Mouse (Mus musculus) hindbrain, embryonic 14.5 days (tissue): ENCODE results near the gene Ccdc9b. TPM values are rescaled to one million over a fixed set of nuclear protein-coding genes. Genes with fewer than 3 reads are reported as not detected.

ENCODE experiments used
- ATAC-seq: fragments of 200-750 bp; cut with Nextera tagmentation; 2 replicates; pipeline ENCODE4 v1.8.0; 2017; ENCODE audit warnings: moderate number of reproducible peaks, mild to moderate bottlenecking, moderate TSS enrichment, moderate library complexity; ENCODE audit not compliant: low FRiP score
- DNase-seq: peaks from one replicate; pipeline ENCODE4 v3.0.0-alpha.2; 2015; ENCODE audit warnings: low spot score
- H3K27ac ChIP-seq: fragments of 300-500 bp; sonication (generic); 2 replicates; pipeline ENCODE4 v1.5.1; 2014; ENCODE audit warnings: mild to moderate bottlenecking, moderate library complexity
- H3K27me3 ChIP-seq: fragments of 300-500 bp; sonication (generic); 2 replicates; pipeline ENCODE4 v1.6.1; 2014; ENCODE audit warnings: mild to moderate bottlenecking, low read length, mixed read lengths; ENCODE audit not compliant: control insufficient read depth, insufficient read depth
- H3K36me3 ChIP-seq: fragments of 300-500 bp; sonication (generic); replicated peaks from 2 replicates; pipeline ENCODE4 v1.6.1; 2014; ENCODE audit not compliant: control insufficient read depth, insufficient read depth
- H3K4me1 ChIP-seq: fragments of 300-500 bp; sonication (generic); replicated peaks from 2 replicates; pipeline ENCODE4 v1.6.1; 2014; ENCODE audit warnings: antibody characterized with exemption, low read length, mixed read lengths; ENCODE audit not compliant: control insufficient read depth, insufficient read depth
- H3K4me2 ChIP-seq: fragments of 300-500 bp; sonication (generic); replicated peaks from 2 replicates; pipeline ENCODE4 v1.6.1; 2014; ENCODE audit warnings: mild to moderate bottlenecking, moderate library complexity
- H3K4me3 ChIP-seq: fragments of 300-500 bp; sonication (generic); replicated peaks from 2 replicates; pipeline ENCODE4 v1.5.1; 2014; ENCODE audit warnings: mild to moderate bottlenecking, low read length
- H3K9ac ChIP-seq: fragments of 300-500 bp; sonication (generic); 2 replicates; pipeline ENCODE4 v1.6.1; 2014
- H3K9me3 ChIP-seq: fragments of 300-500 bp; sonication (generic); 2 replicates; pipeline ENCODE4 v1.6.1; 2016; ENCODE audit warnings: low read length; ENCODE audit not compliant: control insufficient read depth
- WGBS: fragments of 180-500 bp; shearing (Covaris S2); extraction: QIAGEN DNeasy Blood & Tissue Kit; methylation state at CpG from one replicate; pipeline ENCODE4 v1.1.7; 2014; 5-methylcytosine and 5-hydroxymethylcytosine counted together
- polyA plus RNA-seq: library from polyadenylated mRNA; unstranded; fragments of >200 nt; fragmentation: Nextera tagmentation; extraction: Ambion mirVana; gene quantifications from 2 replicates; pipeline ENCODE4 v1.2.1, GENCODE M21; 2014

Gene Ccdc9b
- polyA plus RNA-seq, 1 experiment from 2014 or later: 0.87 TPM

- Histone ChIP-seq H3K9ac (peak within 1 kb of the TSS; percentile 94), H3K4me2 (peak within 1 kb of the TSS; percentile 84), H3K27ac (peak within 1 kb of the TSS; percentile 75), H3K9me3 (no peaks in the 10 kb centered on the region), H3K4me1 (peaks cover 43% of the 10 kb centered on the region), H3K4me3 (peak within 1 kb of the TSS; percentile 89), H3K36me3 (no peaks in the 10 kb centered on the region), H3K27me3 (peaks cover 4% of the 10 kb centered on the region; the same call in 1 of the 2 replicates)
- ATAC-seq: peak; percentile 93
- peak; percentile 89 for DNase-seq
- WGBS: 1% methylated on average over 31 of the region's 57 CpGs
Measured at GRCm38 (mm10) chr2:118745232-118745884, 17.1 kb downstream of the Ccdc9b start, which contains the start of gene Inafm2. TSS of gene Inafm2 (plus strand) at chr2:118745758.

GRCm38 (mm10) chr2:118744621-118745020 is 17.8 kb downstream of the Ccdc9b start:
- H3K27me3 ChIP-seq: peaks cover 4% of the 10 kb centered on the region
- H3K9me3 ChIP-seq: no peaks in the 10 kb centered on the region
- peaks cover 36% of the 10 kb centered on the region for H3K4me1 ChIP-seq
- peak overlapping the region; percentile 89 for H3K4me3 ChIP-seq
- ATAC-seq: no peak
- 8% methylated on average over 7 of the region's 7 CpGs for WGBS
- no peak overlapping the region for H3K27ac ChIP-seq
- DNase-seq: no peak
- peak overlapping the region; percentile 84 for H3K4me2 ChIP-seq
- H3K36me3 ChIP-seq: no peaks in the 10 kb centered on the region
- H3K9ac ChIP-seq: no peak overlapping the region

GRCm38 (mm10) chr2:118743261-118743943 is 19.1 kb downstream of the Ccdc9b start:
- DNase-seq: peak; percentile 79
- H3K9me3 ChIP-seq: no peaks in the 10 kb centered on the region
- no peak overlapping the region for H3K27ac ChIP-seq
- no peak overlapping the region for H3K4me3 ChIP-seq
- H3K4me2 ChIP-seq: no peak overlapping the region; the same call in 1 of the 2 replicates
- WGBS: 22% methylated on average over 8 of the region's 8 CpGs
- H3K27me3 ChIP-seq: peaks cover 4% of the 10 kb centered on the region
- H3K9ac ChIP-seq: no peak overlapping the region
- ATAC-seq: no peak
- H3K36me3 ChIP-seq: no peaks in the 10 kb centered on the region
- peaks cover 24% of the 10 kb centered on the region for H3K4me1 ChIP-seq

GRCm38 (mm10) chr2:118741183-118741582 is 21.3 kb downstream of the Ccdc9b start:
- Histone ChIP-seq H3K9me3 (no peaks in the 10 kb centered on the region), H3K4me1 (peaks cover 9% of the 10 kb centered on the region; the same call in 1 of the 2 replicates), H3K36me3 (no peaks in the 10 kb centered on the region), H3K4me3 (no peak overlapping the region), H3K4me2 (no peak overlapping the region), H3K9ac (no peak overlapping the region), H3K27ac (no peak overlapping the region), H3K27me3 (peaks cover 4% of the 10 kb centered on the region)
- ATAC-seq (no peak), DNase-seq (no peak)
- WGBS: 77% methylated on average over 9 of the region's 9 CpGs

- no peaks in the 10 kb centered on the region for H3K36me3 ChIP-seq
- WGBS: 70% methylated on average over 3 of the region's 3 CpGs
- H3K9ac ChIP-seq: no peak overlapping the region
- DNase-seq: no peak
- ATAC-seq: no peak
- H3K4me1 ChIP-seq: peaks cover 9% of the 10 kb centered on the region; the same call in 1 of the 2 replicates
- no peak overlapping the region for H3K4me2 ChIP-seq
- peaks cover 4% of the 10 kb centered on the region for H3K27me3 ChIP-seq
- no peak overlapping the region for H3K27ac ChIP-seq
- H3K9me3 ChIP-seq: no peaks in the 10 kb centered on the region
- H3K4me3 ChIP-seq: no peak overlapping the region
Measured at GRCm38 (mm10) chr2:118740341-118740740, 22.1 kb downstream of the Ccdc9b start.

- H3K9me3 ChIP-seq: no peaks in the 10 kb centered on the region
- DNase-seq (no peak), ATAC-seq (no peak)
- 59% methylated on average over 5 of the region's 5 CpGs for WGBS
- peaks cover 14% of the 10 kb centered on the region; the same call in 1 of the 2 replicates for H3K27me3 ChIP-seq
- no peak overlapping the region for H3K9ac ChIP-seq
- no peaks in the 10 kb centered on the region for H3K4me1 ChIP-seq
- no peaks in the 10 kb centered on the region for H3K36me3 ChIP-seq
- no peak overlapping the region for H3K27ac ChIP-seq
- no peak overlapping the region for H3K4me3 ChIP-seq
- no peak overlapping the region for H3K4me2 ChIP-seq
Measured at GRCm38 (mm10) chr2:118733341-118733740, 29.1 kb downstream of the Ccdc9b start.

GRCm38 (mm10) chr2:118731981-118732380 is 30.5 kb downstream of the Ccdc9b start:
- 79% methylated on average over 5 of the region's 5 CpGs for WGBS

GRCm38 (mm10) chr2:118730622-118730915 is 31.9 kb downstream of the Ccdc9b start:
- peak; percentile 48; the same call in 1 of the 2 replicates for ATAC-seq
- 12% methylated on average over 3 of the region's 3 CpGs for WGBS

More at GRCm38 (mm10) chr2:118731981-118732380, 30.5 kb downstream of the Ccdc9b start:
- Histone ChIP-seq H3K4me2 (no peak overlapping the region), H3K9ac (no peak overlapping the region), H3K36me3 (no peaks in the 10 kb centered on the region), H3K27me3 (peaks cover 20% of the 10 kb centered on the region; the same call in 1 of the 2 replicates), H3K4me1 (no peaks in the 10 kb centered on the region), H3K9me3 (no peaks in the 10 kb centered on the region), H3K27ac (no peak overlapping the region), H3K4me3 (no peak overlapping the region)
- no peak for DNase-seq
- ATAC-seq: no peak

GRCm38 (mm10) chr2:118729816-118730621 is 32.4 kb downstream of the Ccdc9b start:
- 30% methylated on average over 8 of the region's 8 CpGs for WGBS
- DNase-seq (no peak), ATAC-seq (no peak)
- Histone ChIP-seq H3K4me2 (no peak overlapping the region), H3K27me3 (peaks cover 20% of the 10 kb centered on the region; the same call in 1 of the 2 replicates), H3K9ac (no peak overlapping the region), H3K36me3 (no peaks in the 10 kb centered on the region), H3K9me3 (no peaks in the 10 kb centered on the region), H3K4me1 (no peaks in the 10 kb centered on the region), H3K27ac (no peak overlapping the region), H3K4me3 (no peak overlapping the region)

More at GRCm38 (mm10) chr2:118730622-118730915, 31.9 kb downstream of the Ccdc9b start:
- no peaks in the 10 kb centered on the region for H3K4me1 ChIP-seq
- H3K27me3 ChIP-seq: peaks cover 20% of the 10 kb centered on the region; the same call in 1 of the 2 replicates
- DNase-seq: peak; percentile 54
- no peak overlapping the region for H3K9ac ChIP-seq
- no peak overlapping the region for H3K27ac ChIP-seq
- H3K36me3 ChIP-seq: no peaks in the 10 kb centered on the region
- H3K9me3 ChIP-seq: no peaks in the 10 kb centered on the region
- H3K4me3 ChIP-seq: no peak overlapping the region
- H3K4me2 ChIP-seq: no peak overlapping the region
